Mouse (Mus musculus) right cerebral cortex, postnatal 4 days (tissue): ENCODE measurements at regions not wholly inside any gene's neighbourhood (a gene's known extent, or its start where the extent isn't known, plus 50 kb on each side); places are given as distances from the start of the nearest gene placed in this dataset.
A peak's percentile ranks its signal among the peaks of the same experiment; 100 is the strongest.

Experiments used
- DNase-seq: peaks from one replicate; pipeline ENCODE4 v3.0.0-alpha.2; 2022

DNA sequence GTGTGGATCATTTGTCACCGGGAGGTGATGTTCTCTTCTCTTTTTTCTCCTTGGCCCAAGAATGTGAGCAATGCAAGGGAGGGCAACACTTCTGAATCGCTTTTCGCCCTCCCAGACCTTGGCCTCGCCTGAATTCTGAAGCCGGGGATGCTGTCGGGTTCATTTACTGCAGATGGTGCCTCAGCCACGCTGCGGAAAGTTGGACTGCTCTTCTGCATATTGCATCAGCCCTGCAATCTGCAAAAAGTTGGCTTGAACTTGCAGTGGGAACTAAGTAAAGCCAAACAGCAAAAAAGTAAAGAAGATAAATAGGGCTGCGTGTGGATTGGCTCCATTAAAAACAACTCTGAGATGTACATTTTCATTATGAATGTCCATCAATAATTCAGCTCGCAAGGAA, 55.9 kb upstream of the Dok5 start:
- DNase-seq = no peak

DNA sequence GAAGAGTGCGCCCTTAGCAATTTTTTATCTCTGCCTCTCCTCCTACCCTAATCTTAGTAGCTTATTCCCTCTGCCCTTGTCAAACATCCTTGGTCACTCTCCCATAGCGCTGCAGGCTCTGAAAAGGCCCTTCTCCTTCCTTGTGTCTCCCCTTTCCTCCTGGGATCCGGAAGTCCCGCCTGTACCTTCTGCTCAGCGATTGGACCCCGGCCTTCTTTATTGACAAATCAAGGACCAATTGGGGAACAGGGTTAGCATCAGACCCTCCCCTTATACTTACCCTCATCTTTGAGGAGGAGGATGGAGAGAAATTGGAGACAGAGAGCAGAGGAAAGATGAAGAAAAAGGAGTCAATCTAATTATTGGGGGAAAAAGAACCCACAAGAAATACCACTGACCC, 57.9 kb upstream of the Dok5 start:
- no peak for DNase-seq

DNA sequence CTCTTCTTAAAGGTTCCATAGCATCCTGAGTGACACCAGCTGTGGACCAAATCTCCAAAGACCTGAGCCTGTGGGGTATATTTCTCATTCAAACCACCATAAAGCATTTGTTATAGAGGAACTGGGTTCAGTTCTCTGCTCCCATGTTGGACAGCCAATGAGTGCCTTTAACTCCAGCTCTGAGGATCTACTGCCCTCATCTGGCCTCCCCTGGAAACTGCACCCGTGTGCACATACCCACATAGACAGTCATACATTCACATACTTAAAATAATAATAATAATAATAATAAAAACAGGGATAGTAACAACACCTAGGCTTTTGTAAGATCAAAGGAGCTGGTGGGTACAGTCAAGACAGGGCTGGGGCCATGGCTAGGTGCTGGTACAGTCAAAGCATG, 58.8 kb upstream of the Dok5 start:
- no peak for DNase-seq

DNA sequence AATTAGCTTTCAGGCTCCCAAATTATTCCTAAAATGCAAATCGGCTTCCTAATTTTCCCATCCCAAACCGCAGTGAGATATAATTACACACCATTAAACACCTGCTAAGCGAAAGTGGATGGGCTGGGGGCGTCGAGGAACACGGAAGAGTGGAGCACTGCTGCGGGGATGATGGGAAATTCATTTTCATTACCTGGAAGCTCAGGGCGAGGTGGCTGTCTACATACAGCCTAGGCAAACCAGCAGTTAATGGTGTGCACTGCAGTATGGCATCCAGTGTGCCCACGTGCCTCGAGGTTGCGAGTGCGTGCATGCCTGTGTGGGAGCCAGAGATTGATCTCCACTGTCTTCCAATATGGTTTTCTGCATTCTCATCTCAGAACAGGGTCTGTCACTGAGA, 62.6 kb upstream of the Dok5 start:
- no peak for DNase-seq

DNA sequence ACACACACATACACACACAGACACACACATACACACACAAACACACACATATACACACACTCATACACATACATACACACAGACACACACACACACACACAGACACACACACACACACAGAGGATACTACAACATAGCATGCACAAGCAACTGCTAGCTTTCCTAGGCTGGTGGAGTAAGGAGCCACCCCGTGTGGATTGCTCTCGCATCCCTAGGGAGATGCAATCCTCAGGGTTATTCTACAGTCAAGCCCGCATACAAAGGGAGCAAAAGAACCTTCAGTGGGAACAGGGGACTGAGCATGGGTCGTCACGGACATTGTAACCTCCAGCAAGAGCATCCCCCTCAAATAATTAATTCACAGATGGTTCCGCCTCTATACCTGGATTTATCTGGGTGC, 63.1 kb upstream of the Dok5 start:
- DNase-seq = no peak

DNA sequence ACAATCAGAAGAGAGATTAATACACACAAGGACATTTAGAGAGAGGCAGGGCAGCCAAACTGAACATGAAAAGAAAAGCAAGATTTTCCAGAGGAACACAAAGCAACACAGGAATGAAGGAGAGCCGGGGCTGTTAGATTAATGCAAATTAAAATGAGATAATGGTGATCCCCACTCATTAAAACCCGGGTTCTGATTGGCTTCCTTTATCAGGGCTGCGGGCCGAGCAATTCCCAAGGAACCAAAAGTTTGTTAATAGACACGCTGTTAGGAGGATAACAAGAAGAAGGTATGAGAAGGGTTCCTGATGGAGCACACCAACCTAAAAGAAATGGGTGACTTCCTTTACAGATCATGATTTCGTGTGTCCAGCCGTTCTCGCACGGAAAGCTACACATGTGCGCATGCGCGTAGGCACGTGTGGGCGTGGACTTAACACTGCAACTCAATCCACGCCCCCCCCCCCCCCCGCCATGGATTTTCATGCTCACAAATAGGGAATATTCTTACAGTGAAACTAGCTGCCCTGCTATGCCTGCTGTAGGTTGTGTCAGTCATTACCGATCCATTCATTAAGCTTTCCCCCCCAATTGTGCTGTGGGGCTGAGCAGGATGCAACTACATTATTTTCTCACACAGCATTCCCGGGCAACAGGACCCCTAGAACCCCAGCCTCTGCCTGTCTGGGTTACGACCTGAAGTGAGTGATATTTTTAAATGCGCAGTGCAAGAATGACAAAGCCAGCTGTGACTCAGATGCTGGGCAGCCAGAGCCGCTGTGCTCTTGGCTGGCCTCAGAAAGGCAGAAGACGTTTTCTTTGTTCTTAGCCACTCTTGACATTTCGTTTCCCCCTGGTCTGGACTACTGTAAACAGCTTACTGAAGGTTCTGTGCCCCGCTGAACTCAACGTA, 60.5 kb upstream of the 4930470P17Rik start:
- DNase-seq = peak; percentile 74

DNA sequence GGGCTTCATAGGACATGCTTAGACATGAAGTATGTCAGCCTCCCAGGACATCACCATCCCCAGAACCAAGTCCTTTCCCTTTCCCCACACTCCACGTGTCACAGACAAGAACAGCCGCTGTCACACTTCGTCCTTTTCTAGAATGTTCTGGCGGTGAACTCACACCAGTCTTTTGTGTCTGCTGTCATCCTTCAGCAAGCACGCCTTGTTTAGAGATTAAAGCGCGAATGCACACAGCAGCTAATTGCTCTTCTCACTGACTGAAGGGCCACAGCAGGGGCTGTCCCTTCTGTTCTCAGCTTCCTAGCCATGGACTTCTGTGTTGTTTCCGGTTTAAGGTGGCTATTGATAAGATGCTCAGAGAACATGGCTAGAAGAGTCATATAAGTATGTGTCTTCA, 57.5 kb upstream of the 4930470P17Rik start:
- no peak for DNase-seq

DNA sequence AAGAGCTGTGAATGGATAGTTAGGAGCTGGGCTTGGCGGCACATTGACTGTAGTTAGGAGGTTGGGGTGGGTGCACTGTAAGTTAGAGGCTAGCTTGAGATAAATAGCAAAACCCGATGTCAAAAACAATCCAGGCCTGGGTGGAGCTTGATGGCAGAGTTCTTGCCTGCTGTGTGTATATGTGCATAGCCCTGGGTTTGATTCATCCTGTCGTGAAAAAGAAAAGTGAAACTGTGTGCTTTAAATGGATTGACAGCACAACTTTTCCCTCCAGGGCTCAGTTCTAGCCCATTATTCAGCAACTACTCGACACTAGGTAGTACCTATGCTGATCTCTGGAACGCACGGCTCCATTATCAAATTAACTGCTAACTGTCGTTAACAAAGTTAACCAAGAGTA, 56.7 kb upstream of the 4930470P17Rik start:
- no peak for DNase-seq

DNA sequence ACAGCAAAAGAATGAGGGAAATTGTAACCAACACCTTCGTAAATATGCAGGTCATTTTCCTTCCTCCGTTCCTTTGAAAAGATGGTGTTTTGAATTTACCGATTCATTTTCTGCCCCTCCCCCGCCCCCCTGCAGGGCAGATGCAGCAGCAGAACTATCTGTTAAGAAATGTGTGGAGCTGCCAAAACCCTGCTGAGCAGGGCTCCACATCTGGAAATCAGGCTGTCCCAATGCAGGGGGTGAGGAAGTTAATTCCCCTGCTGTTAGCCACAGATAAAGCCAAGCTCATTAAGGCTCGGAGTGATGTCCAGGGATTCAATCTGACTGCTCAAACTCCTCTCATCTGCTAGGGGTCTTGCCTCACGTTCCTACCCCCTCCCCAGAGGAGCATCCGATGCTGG, 56.0 kb upstream of the 4930470P17Rik start:
- peak; percentile 35 for DNase-seq

DNA sequence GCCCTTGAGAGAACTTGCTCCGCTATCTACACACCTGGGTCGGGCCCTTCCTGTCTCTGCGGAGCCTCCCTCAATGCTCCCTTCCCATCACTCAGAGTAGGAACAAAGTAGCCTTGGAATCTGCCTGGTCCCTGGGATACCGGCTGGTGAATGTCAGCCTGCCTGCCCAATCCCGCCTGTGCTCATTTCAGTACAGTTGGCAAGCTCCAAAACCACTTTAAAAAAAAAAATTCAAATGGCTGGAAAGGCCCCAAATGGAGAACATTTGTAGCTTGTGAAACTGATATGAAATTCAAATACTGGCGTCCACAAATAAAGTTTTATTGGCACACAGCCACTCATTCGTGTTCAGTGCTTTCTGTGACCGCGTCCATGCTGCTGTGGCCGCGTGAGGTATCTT, 50.3 kb upstream of the 4930470P17Rik start:
- DNase-seq = no peak
